Mouse (Mus musculus): Measurements from ENCODE around the gene Prrt3. TPM values are rescaled to one million over a fixed set of nuclear protein-coding genes. Genes with fewer than 3 reads are reported as not detected.

The Prrt3 gene
- polyA plus RNA-seq, 1 experiment from 2014 or later = 2.3 TPM

GRCm38 (mm10) chr6:113483100-113483615 is 18.6 kb downstream of the Prrt3 start, which contains the start of gene Creld1:
Gene Creld1, plus strand, starts transcription at chr6:113483297.
- no peaks in the 10 kb centered on the region for H3K9me3 ChIP-seq
- H3K4me1 ChIP-seq = peaks cover 35% of the 10 kb centered on the region
- peak within 1 kb of the TSS; percentile 80 for H3K4me2 ChIP-seq
- peaks cover 14% of the 10 kb centered on the region; the same call in 1 of the 2 replicates for H3K36me3 ChIP-seq (replicated peaks)
- H3K4me3 ChIP-seq (replicated peaks) = peak within 1 kb of the TSS; percentile 69
- peak within 1 kb of the TSS; percentile 87 for H3K27ac ChIP-seq
- H3K27me3 ChIP-seq = peaks cover 30% of the 10 kb centered on the region
- peak; percentile 98 for ATAC-seq (ENCODE audit: low FRiP score)
- H3K9ac ChIP-seq = peak within 1 kb of the TSS; percentile 72
- WGBS = under 1% methylated on average over 26 of the region's 26 CpGs

GRCm38 (mm10) chr6:113482477-113483099 is 19.1 kb downstream of the Prrt3 start:
- peak overlapping the region; percentile 69 for H3K9ac ChIP-seq
- no peaks in the 10 kb centered on the region for H3K9me3 ChIP-seq
- H3K36me3 ChIP-seq (replicated peaks) = 0 out of 2 replicates have a peak, but pooled peaks cover 9% of the 10 kb centered on the region
- H3K27ac ChIP-seq = peak overlapping the region; percentile 87
- WGBS = under 1% methylated on average over 65 of the region's 65 CpGs
- peak overlapping the region; percentile 80 for H3K4me2 ChIP-seq
- H3K4me3 ChIP-seq (replicated peaks) = peak overlapping the region; percentile 69
- peaks cover 30% of the 10 kb centered on the region for H3K27me3 ChIP-seq
- peaks cover 35% of the 10 kb centered on the region for H3K4me1 ChIP-seq
- peak; percentile 49 for ATAC-seq (ENCODE audit: low FRiP score)

GRCm38 (mm10) chr6:113480555-113481373 is 21.0 kb downstream of the Prrt3 start:
- Histone ChIP-seq H3K4me1 (peaks cover 29% of the 10 kb centered on the region), H3K36me3 (replicated peaks) (no peaks in the 10 kb centered on the region), H3K4me2 (no peak overlapping the region), H3K4me3 (replicated peaks) (no peak overlapping the region), H3K9me3 (no peaks in the 10 kb centered on the region), H3K27ac (no peak overlapping the region), H3K27me3 (peaks cover 44% of the 10 kb centered on the region), H3K9ac (no peak overlapping the region)
- WGBS = 66% methylated on average over 18 of the region's 18 CpGs
- ATAC-seq (ENCODE audit: low FRiP score) = no peak

GRCm38 (mm10) chr6:113478906-113479305 is 22.8 kb downstream of the Prrt3 start:
- no peak overlapping the region for H3K9ac ChIP-seq
- no peak for ATAC-seq (ENCODE audit: low FRiP score)
- H3K27ac ChIP-seq = no peak overlapping the region
- H3K9me3 ChIP-seq = no peaks in the 10 kb centered on the region
- H3K4me2 ChIP-seq = no peak overlapping the region
- 89% methylated on average over 10 of the region's 10 CpGs for WGBS
- H3K4me1 ChIP-seq = peaks cover 18% of the 10 kb centered on the region
- peaks cover 44% of the 10 kb centered on the region for H3K27me3 ChIP-seq
- H3K36me3 ChIP-seq (replicated peaks) = no peaks in the 10 kb centered on the region
- no peak overlapping the region for H3K4me3 ChIP-seq (replicated peaks)

- Histone ChIP-seq H3K27me3 (peaks cover 42% of the 10 kb centered on the region), H3K4me3 (replicated peaks) (no peak overlapping the region), H3K9ac (no peak overlapping the region), H3K4me1 (peaks cover 12% of the 10 kb centered on the region), H3K36me3 (replicated peaks) (no peaks in the 10 kb centered on the region), H3K4me2 (no peak overlapping the region), H3K27ac (no peak overlapping the region), H3K9me3 (no peaks in the 10 kb centered on the region)
- ATAC-seq (ENCODE audit: low FRiP score) = no peak
- WGBS = 70% methylated on average over 7 of the region's 7 CpGs
Measured at GRCm38 (mm10) chr6:113477353-113477752, 24.4 kb downstream of the Prrt3 start.

- no peak for ATAC-seq (ENCODE audit: low FRiP score)
- peaks cover 57% of the 10 kb centered on the region for H3K27me3 ChIP-seq
- 87% methylated on average over 6 of the region's 6 CpGs for WGBS
Measured at GRCm38 (mm10) chr6:113473715-113474114, 28.0 kb downstream of the Prrt3 start.

GRCm38 (mm10) chr6:113473246-113473645 is 28.5 kb downstream of the Prrt3 start:
- H3K4me1 ChIP-seq = peaks cover 11% of the 10 kb centered on the region
- no peak overlapping the region for H3K27ac ChIP-seq
- 84% methylated on average over 2 of the region's 2 CpGs for WGBS
- H3K27me3 ChIP-seq = peaks cover 57% of the 10 kb centered on the region
- H3K9ac ChIP-seq = no peak overlapping the region
- H3K4me3 ChIP-seq (replicated peaks) = no peak overlapping the region
- ATAC-seq (ENCODE audit: low FRiP score) = no peak
- no peaks in the 10 kb centered on the region for H3K36me3 ChIP-seq (replicated peaks)
- no peak overlapping the region for H3K4me2 ChIP-seq
- H3K9me3 ChIP-seq = no peaks in the 10 kb centered on the region

More at GRCm38 (mm10) chr6:113473715-113474114, 28.0 kb downstream of the Prrt3 start:
- no peaks in the 10 kb centered on the region for H3K9me3 ChIP-seq
- no peak overlapping the region for H3K9ac ChIP-seq
- peaks cover 11% of the 10 kb centered on the region for H3K4me1 ChIP-seq
- no peaks in the 10 kb centered on the region for H3K36me3 ChIP-seq (replicated peaks)
- no peak overlapping the region for H3K4me2 ChIP-seq
- no peak overlapping the region for H3K4me3 ChIP-seq (replicated peaks)
- H3K27ac ChIP-seq = no peak overlapping the region

- WGBS = 68% methylated on average over 10 of the region's 10 CpGs
- no peaks in the 10 kb centered on the region for H3K9me3 ChIP-seq
- H3K9ac ChIP-seq = no peak overlapping the region; the same call in 1 of the 2 replicates
- no peak for ATAC-seq (ENCODE audit: low FRiP score)
- H3K27ac ChIP-seq = no peak overlapping the region
- peaks cover 54% of the 10 kb centered on the region for H3K27me3 ChIP-seq
- peaks cover 11% of the 10 kb centered on the region for H3K4me1 ChIP-seq
- H3K4me3 ChIP-seq (replicated peaks) = no peak overlapping the region
- H3K4me2 ChIP-seq = no peak overlapping the region
- H3K36me3 ChIP-seq (replicated peaks) = no peaks in the 10 kb centered on the region
Measured at GRCm38 (mm10) chr6:113472061-113472460, 29.7 kb downstream of the Prrt3 start.

- H3K4me1 ChIP-seq = peaks cover 11% of the 10 kb centered on the region
- no peaks in the 10 kb centered on the region for H3K36me3 ChIP-seq (replicated peaks)
- H3K4me3 ChIP-seq (replicated peaks) = no peak within 1 kb of the TSS
- 19% methylated on average over 12 of the region's 12 CpGs for WGBS
- H3K27ac ChIP-seq = no peak within 1 kb of the TSS
- H3K27me3 ChIP-seq = peaks cover 49% of the 10 kb centered on the region
- no peak for ATAC-seq (ENCODE audit: low FRiP score)
- peak within 1 kb of the TSS; percentile 17 for H3K9ac ChIP-seq
- no peak within 1 kb of the TSS for H3K4me2 ChIP-seq
- H3K9me3 ChIP-seq = no peaks in the 10 kb centered on the region
Measured at GRCm38 (mm10) chr6:113471297-113471936, 30.3 kb downstream of the Prrt3 start, which contains the start of gene Il17rc. Gene Il17rc, plus strand, starts transcription at chr6:113471427.

- Histone ChIP-seq H3K9me3 (no peaks in the 10 kb centered on the region), H3K4me3 (replicated peaks) (peak overlapping the region; percentile 35), H3K4me2 (peak overlapping the region; percentile 59), H3K27ac (no peak overlapping the region), H3K36me3 (replicated peaks) (no peaks in the 10 kb centered on the region), H3K9ac (peak overlapping the region; percentile 33), H3K4me1 (peaks cover 11% of the 10 kb centered on the region), H3K27me3 (peaks cover 55% of the 10 kb centered on the region)
- 1% methylated on average over 30 of the region's 31 CpGs for WGBS
- ATAC-seq (ENCODE audit: low FRiP score) = peak; percentile 79
Measured at GRCm38 (mm10) chr6:113469432-113469831, 32.3 kb downstream of the Prrt3 start.

- Histone ChIP-seq H3K27me3 (peaks cover 55% of the 10 kb centered on the region), H3K36me3 (replicated peaks) (no peaks in the 10 kb centered on the region), H3K4me3 (replicated peaks) (peak overlapping the region; percentile 35), H3K27ac (no peak overlapping the region), H3K4me2 (peak overlapping the region; percentile 59), H3K4me1 (peaks cover 11% of the 10 kb centered on the region), H3K9ac (peak overlapping the region; percentile 33), H3K9me3 (no peaks in the 10 kb centered on the region)
- peak; percentile 62 for ATAC-seq (ENCODE audit: low FRiP score)
- whole genome bisulfite sequencing = 8% methylated on average over 9 of the region's 9 CpGs
Measured at GRCm38 (mm10) chr6:113469021-113469420, 32.7 kb downstream of the Prrt3 start.

GRCm38 (mm10) chr6:113468512-113468911 is 33.2 kb downstream of the Prrt3 start:
- H3K4me2 ChIP-seq = peak overlapping the region; percentile 59; the same call in 1 of the 2 replicates
- H3K36me3 ChIP-seq (replicated peaks) = no peaks in the 10 kb centered on the region
- 62% methylated on average over 3 of the region's 3 CpGs for WGBS
- H3K4me3 ChIP-seq (replicated peaks) = no peak overlapping the region
- ATAC-seq (ENCODE audit: low FRiP score) = no peak
- peaks cover 11% of the 10 kb centered on the region for H3K4me1 ChIP-seq
- H3K9ac ChIP-seq = no peak overlapping the region
- H3K27ac ChIP-seq = no peak overlapping the region
- H3K27me3 ChIP-seq = peaks cover 55% of the 10 kb centered on the region
- H3K9me3 ChIP-seq = no peaks in the 10 kb centered on the region
